Mouse (Mus musculus): ENCODE measurements around the gene Vopp1.
"Not testable (repeated sequence)": the region's sequence is repeated elsewhere in the genome, so short reads cannot be mapped to it uniquely, and the experiment has no call there.

Vopp1 gene

DNA sequence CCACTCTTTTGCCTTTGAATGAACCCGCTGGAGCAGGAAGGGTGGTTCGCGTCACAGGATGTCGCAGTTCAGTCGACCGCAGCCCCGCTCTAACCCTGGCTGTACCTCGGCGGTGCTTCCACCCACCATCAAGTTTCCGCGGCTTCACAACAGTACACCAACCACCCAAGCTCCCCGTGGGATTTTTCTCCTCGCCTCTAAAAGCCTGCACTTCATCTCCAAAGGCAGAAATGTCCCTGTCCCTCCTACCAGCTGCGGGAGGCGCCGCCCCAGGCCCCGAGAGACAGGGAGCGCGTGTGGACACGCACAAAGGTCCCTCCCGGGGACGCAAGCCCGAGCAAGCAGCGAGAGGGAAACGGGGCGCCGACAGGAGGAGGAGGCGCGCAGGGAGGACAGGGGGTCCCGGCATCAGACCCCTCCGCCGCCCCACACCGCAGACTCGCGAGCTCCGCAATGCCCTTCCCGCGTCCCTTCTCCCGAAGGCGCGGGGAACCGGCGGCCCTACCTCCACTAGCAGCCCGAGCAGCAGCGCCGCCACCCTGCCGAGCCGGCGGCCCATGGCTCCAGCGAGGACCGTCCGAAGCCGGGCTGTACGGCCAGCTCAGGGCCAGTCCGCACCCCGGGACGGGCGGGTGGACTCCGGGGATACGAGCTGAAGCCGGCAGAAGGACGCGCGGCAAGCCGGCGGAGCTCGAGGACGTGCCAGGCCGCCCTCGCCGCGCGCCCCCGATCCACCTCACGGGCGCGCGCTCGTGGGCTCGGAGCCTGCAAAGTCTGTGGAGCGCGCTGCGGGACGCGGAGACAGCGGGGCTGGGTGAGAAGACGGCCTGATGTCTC is at the start of gene Vopp1:
Gene Vopp1, minus strand, starts transcription at position 738 of the 837 bp plus-strand sequence.
- DNase-seq (ENCODE audit: low spot score) = peak; percentile 78

GRCm38 (mm10) chr6:57859043-57860042 is 34.4 kb upstream of the Vopp1 start:
- peak; percentile 82 for DNase-seq (ENCODE audit: low spot score)

GRCm38 (mm10) chr6:57851177-57851576 is 26.2 kb upstream of the Vopp1 start:
- not testable (repeated sequence) for DNase-seq (ENCODE audit: low spot score)

- no peak for DNase-seq (ENCODE audit: low spot score)
Observed at GRCm38 (mm10) chr6:57850286-57850685, 25.3 kb upstream of the Vopp1 start, which contains the start of gene Vmn1r21. Gene Vmn1r21, minus strand, starts transcription at chr6:57850343.

DNA sequence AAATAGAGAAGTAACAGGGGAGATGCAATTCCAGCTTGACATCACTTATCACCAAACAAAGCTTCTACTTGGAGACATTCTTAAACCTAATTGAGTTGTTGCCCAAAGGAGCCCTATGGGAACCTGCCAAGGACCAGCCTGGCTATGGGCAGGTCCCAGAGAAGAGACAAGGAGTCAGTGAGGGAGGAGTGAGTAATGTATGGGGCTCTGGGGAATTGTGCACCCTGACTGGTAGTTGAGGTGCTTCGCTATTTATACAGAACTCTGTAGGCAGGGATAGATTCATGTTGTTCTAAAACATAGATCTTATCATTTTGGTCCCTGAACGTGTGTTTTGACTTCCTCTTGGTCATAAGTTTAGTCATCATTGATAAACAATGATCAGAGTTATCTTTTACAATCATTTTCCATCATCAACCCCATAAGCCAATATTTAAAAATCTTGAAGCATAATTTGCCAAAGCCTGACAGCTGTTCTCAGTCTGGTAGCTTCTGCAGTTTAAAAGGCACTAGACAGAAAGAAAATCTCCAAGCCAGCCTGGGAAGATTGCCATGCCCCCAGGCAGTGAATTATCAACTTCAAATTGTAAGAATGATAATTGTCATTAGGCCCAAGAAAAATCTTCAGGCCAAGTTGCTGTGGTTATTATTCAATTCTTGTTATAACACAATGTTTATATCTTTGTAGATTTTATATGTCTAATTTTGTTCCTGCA is 14.9 kb upstream of the Vopp1 start:
- DNase-seq (ENCODE audit: low spot score) = no peak

- DNase-seq (ENCODE audit: low spot score) = no peak
Observed at GRCm38 (mm10) chr6:57825259-57825715, 328 bp upstream of the Vopp1 start.

DNA sequence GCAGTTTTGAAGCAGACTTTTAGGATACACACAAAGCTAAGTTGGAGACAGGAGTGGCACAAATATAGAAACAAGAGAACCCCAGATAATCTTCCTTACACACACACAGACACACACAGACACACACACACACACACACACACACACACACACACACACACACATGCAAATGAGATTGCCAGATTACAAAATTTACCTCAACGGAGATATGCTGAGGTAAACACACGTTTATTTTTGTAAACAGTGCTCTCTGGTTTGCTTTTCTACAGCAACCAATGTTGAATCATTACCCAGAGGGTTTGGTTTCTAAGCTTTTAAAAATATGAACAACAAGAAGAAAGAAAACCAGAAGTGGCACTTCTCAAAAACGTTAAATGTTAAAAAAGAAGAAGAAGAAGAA is 1.5 kb downstream of the Vopp1 start:
- no peak for DNase-seq (ENCODE audit: low spot score)

DNA sequence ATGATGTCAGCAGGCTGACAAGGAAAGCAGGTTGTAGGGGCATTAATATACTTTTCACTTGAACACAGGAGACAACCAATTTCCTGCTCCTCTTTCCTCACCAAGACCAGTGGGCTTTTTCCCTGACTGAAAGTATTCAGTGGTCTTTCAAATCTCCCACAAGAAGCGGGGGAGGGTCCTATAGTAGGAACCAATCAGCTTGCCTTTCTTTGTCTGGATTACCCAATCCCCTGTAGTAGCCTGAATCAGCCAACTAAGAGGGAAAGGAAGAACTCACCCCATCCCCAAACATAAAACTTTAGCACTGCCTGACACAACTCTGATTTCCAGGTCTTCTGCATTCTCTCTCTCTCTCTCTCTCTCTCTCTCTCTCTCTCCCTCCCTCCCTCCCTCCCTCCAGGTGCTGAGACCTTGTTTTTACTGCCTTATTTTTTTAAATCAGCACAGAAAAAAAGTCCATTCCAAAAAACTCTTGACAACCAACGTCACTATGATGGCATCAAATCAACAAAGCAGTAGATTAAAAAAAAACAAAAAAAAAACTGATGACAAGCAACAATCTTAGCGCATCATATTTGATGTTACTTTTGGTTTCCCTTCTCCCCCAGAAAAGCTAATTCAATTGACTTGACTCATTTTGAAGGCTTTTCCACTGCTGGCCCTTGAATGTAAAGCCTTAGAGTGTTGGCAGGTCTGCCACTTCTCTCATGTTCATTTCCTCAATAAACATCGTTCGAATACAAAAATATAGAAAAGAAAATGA is 2.1 kb downstream of the Vopp1 start:
- peak; percentile 77 for DNase-seq (ENCODE audit: low spot score)

DNA sequence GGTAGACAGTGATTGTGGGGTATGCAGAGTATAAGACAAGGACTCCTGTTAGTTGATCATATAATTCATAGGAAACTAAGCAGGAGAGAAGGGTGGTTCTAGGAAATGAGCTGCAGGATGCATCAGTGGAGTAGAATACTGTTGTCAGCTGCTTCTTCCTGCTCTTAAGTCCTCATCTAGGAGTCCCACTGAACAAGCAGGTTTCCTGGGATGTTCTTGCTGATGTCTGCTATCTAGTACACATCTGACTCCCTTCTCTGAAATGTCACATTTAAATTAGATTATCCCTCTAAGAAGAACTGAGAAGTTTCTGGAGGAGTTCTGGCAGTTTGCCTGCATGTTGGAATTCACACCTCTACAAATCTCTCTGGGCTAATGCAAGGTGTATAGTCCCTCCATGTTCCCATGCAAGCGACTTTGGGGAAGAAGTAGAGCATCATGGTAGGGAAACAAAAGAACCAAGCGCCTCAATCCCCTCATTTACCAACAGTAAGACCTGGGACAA is 10.5 kb downstream of the Vopp1 start:
- no peak for DNase-seq (ENCODE audit: low spot score)

GRCm38 (mm10) chr6:57811748-57812730 is 12.9 kb downstream of the Vopp1 start:
- no peak for DNase-seq (ENCODE audit: low spot score)

GRCm38 (mm10) chr6:57805218-57806069 is 19.5 kb downstream of the Vopp1 start:
- no peak for DNase-seq (ENCODE audit: low spot score)

DNA sequence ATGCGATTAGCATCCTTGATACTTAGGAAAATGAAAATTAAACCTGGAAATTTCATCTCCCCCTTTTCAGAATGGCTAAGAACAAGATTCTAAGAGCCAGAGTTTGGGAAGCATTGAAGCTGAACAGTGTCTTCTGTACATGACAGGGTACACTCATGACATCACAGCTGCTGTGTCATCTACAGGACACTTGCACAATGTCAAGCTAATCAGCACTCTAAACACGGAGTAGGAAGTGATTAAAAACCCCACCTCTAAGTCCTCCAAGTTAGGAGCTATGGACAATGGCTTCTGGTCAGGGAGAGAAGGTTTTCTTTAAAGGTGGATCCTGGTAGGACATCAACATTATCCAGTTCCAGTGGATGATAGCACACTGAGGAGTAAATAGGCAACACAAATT is 21.8 kb downstream of the Vopp1 start:
- no peak for DNase-seq (ENCODE audit: low spot score)

DNA sequence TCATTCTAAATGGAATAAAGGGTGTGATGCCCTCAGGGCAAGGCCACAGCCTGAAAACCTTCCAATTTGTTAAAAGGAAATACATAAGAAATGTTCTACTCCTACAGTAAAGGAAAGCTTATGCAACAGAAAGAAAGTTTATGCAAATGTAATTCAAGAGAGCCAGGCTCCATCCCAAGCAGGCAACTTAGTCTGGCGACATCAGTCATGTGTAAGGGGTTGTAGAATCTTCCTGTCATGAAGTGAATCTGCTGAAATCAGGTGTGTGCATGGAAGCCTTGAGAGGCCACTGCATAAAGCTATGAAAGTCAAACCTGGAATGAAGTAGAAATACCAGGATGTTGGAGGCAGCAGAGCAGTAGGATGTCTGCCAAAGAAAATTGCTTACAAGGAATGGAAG is 26.0 kb downstream of the Vopp1 start:
- no peak for DNase-seq (ENCODE audit: low spot score)

GRCm38 (mm10) chr6:57796853-57797423 is 28.0 kb downstream of the Vopp1 start:
- DNase-seq (ENCODE audit: low spot score) = no peak

- DNase-seq (ENCODE audit: low spot score) = no peak
Observed at GRCm38 (mm10) chr6:57795835-57796234, 29.1 kb downstream of the Vopp1 start.

DNA sequence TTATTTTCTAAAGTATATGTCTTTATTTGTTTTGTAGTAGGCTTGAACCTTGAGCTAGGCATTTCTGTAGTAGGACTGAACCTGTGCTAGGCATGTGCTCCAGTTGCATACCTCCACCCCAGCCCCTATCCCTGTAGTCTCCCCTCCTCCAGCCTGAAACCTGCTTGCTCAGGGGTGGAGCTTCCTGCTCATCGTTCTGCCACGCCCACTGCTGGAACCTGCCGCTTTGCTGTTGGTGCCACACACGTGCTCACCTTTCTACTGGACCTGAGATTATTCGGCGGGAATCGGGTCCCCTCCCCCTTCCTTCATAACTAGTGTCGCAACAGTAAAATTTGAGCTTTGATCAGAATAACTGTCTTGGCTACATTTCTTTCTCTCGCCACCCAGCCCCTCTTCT is 32.1 kb downstream of the Vopp1 start:
- DNase-seq (ENCODE audit: low spot score) = not testable (repeated sequence)

- DNase-seq (ENCODE audit: low spot score) = no peak
Observed at GRCm38 (mm10) chr6:57790542-57790941, 34.4 kb downstream of the Vopp1 start.

DNA sequence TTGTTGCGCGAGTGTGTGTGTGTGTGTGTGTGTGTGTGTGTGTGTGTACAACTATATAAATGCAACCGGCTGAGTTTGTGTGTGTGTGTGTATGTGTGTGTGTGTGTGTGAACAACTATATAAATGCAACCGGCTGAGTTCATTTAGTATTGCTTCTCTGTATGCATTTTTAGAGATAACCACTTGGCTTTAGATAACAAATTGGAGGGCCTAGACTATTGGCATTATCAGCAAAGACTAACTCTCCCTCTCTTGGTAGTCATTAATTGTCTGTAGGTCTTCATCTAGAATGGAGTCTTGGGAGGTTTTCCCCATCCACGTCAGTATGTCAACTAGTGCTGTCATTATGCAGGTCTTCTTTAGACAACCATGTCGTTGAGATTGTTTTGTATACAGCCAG is 37.6 kb downstream of the Vopp1 start:
- no peak for DNase-seq (ENCODE audit: low spot score)

All from embryo, embryonic 10 days (tissue).